Mouse (Mus musculus): Measurements from ENCODE around the gene Ubash3b. TPM values are rescaled to one million over a fixed set of nuclear protein-coding genes. Genes with fewer than 3 reads are reported as not detected.

Gene Ubash3b
- polyA plus RNA-seq, 1 experiment from 2014 or later: 10.3 TPM

- Histone ChIP-seq H3K4me3 (ENCODE audit: inconsistent target) (no peak overlapping the region), H3K79me2 (ENCODE audit: inconsistent target) (peaks cover 33% of the 10 kb centered on the region; the same call in 1 of the 2 replicates), H3K36me3 (ENCODE audit: inconsistent target) (no peaks in the 10 kb centered on the region), H3K27ac (peak overlapping the region; percentile 32)
- WGBS (ENCODE audit: missing documents): 40% methylated on average over 11 of the region's 11 CpGs
Measured at GRCm38 (mm10) chr9:41051080-41051932, 110.2 kb downstream of the Ubash3b start.

- Histone ChIP-seq H3K4me3 (ENCODE audit: inconsistent target) (no peak overlapping the region), H3K79me2 (ENCODE audit: inconsistent target) (peaks cover 28% of the 10 kb centered on the region; the same call in 1 of the 2 replicates), H3K36me3 (ENCODE audit: inconsistent target) (no peaks in the 10 kb centered on the region), H3K27ac (peak overlapping the region; percentile 32)
- WGBS (ENCODE audit: missing documents): 93% methylated on average over 12 of the region's 12 CpGs
Measured at GRCm38 (mm10) chr9:41050331-41051079, 111.0 kb downstream of the Ubash3b start.

GRCm38 (mm10) chr9:41049282-41049681, 112.2 kb downstream of the Ubash3b start:
- 35% methylated on average over 7 of the region's 7 CpGs for WGBS (ENCODE audit: missing documents)
- H3K79me2 ChIP-seq (ENCODE audit: inconsistent target): peaks cover 16% of the 10 kb centered on the region; the same call in 1 of the 2 replicates
- no peaks in the 10 kb centered on the region for H3K36me3 ChIP-seq (ENCODE audit: inconsistent target)
- no peak overlapping the region for H3K4me3 ChIP-seq (ENCODE audit: inconsistent target)
- H3K27ac ChIP-seq: peak overlapping the region; percentile 35

- Histone ChIP-seq H3K27ac (peak overlapping the region; percentile 35), H3K4me3 (ENCODE audit: inconsistent target) (no peak overlapping the region), H3K36me3 (ENCODE audit: inconsistent target) (no peaks in the 10 kb centered on the region), H3K79me2 (ENCODE audit: inconsistent target) (peaks cover 11% of the 10 kb centered on the region; the same call in 1 of the 2 replicates)
- WGBS (ENCODE audit: missing documents): 41% methylated on average over 3 of the region's 3 CpGs
Measured at GRCm38 (mm10) chr9:41048820-41049219, 112.7 kb downstream of the Ubash3b start.

GRCm38 (mm10) chr9:41048216-41048615, 113.3 kb downstream of the Ubash3b start:
- Histone ChIP-seq H3K36me3 (ENCODE audit: inconsistent target) (no peaks in the 10 kb centered on the region), H3K4me3 (ENCODE audit: inconsistent target) (no peak overlapping the region), H3K27ac (peak overlapping the region; percentile 8; the same call in 1 of the 2 replicates), H3K79me2 (ENCODE audit: inconsistent target) (peaks cover 7% of the 10 kb centered on the region; the same call in 1 of the 2 replicates)
- 95% methylated on average over 7 of the region's 7 CpGs for WGBS (ENCODE audit: missing documents)

- H3K79me2 ChIP-seq (ENCODE audit: inconsistent target): peaks cover 1% of the 10 kb centered on the region; the same call in 1 of the 2 replicates
- peaks cover 3% of the 10 kb centered on the region; the same call in 1 of the 2 replicates for H3K36me3 ChIP-seq (ENCODE audit: inconsistent target)
- WGBS (ENCODE audit: missing documents): 97% methylated on average over 2 of the region's 2 CpGs
- no peak overlapping the region for H3K27ac ChIP-seq
- no peak overlapping the region for H3K4me3 ChIP-seq (ENCODE audit: inconsistent target)
Measured at GRCm38 (mm10) chr9:41047654-41048053, 113.8 kb downstream of the Ubash3b start.

GRCm38 (mm10) chr9:41044626-41045025, 116.9 kb downstream of the Ubash3b start:
- no peaks in the 10 kb centered on the region for H3K79me2 ChIP-seq (ENCODE audit: inconsistent target)
- 33% methylated on average over 3 of the region's 3 CpGs for WGBS (ENCODE audit: missing documents)
- H3K36me3 ChIP-seq (ENCODE audit: inconsistent target): peaks cover 28% of the 10 kb centered on the region; the same call in 1 of the 2 replicates
- H3K27ac ChIP-seq: no peak overlapping the region
- H3K4me3 ChIP-seq (ENCODE audit: inconsistent target): no peak overlapping the region

GRCm38 (mm10) chr9:41043641-41044040, 117.9 kb downstream of the Ubash3b start:
- no peak overlapping the region for H3K4me3 ChIP-seq (ENCODE audit: inconsistent target)
- H3K27ac ChIP-seq: no peak overlapping the region
- WGBS (ENCODE audit: missing documents): 99% methylated on average over 5 of the region's 5 CpGs
- H3K36me3 ChIP-seq (ENCODE audit: inconsistent target): peaks cover 28% of the 10 kb centered on the region; the same call in 1 of the 2 replicates
- H3K79me2 ChIP-seq (ENCODE audit: inconsistent target): no peaks in the 10 kb centered on the region

- Histone ChIP-seq H3K27ac (no peak overlapping the region), H3K36me3 (ENCODE audit: inconsistent target) (peaks cover 42% of the 10 kb centered on the region; the same call in 1 of the 2 replicates), H3K4me3 (ENCODE audit: inconsistent target) (no peak overlapping the region), H3K79me2 (ENCODE audit: inconsistent target) (no peaks in the 10 kb centered on the region)
- WGBS (ENCODE audit: missing documents): 100% methylated on average over 3 of the region's 3 CpGs
Measured at GRCm38 (mm10) chr9:41041404-41041803, 120.1 kb downstream of the Ubash3b start.

GRCm38 (mm10) chr9:41038150-41038664, 123.3 kb downstream of the Ubash3b start:
- WGBS (ENCODE audit: missing documents): 95% methylated on average over 9 of the region's 9 CpGs
- Histone ChIP-seq H3K36me3 (ENCODE audit: inconsistent target) (peaks cover 58% of the 10 kb centered on the region; the same call in 1 of the 2 replicates), H3K79me2 (ENCODE audit: inconsistent target) (no peaks in the 10 kb centered on the region), H3K4me3 (ENCODE audit: inconsistent target) (no peak overlapping the region), H3K27ac (no peak overlapping the region)

- 97% methylated on average over 18 of the region's 18 CpGs for WGBS (ENCODE audit: missing documents)
- Histone ChIP-seq H3K27ac (no peak overlapping the region), H3K36me3 (ENCODE audit: inconsistent target) (peaks cover 47% of the 10 kb centered on the region)
Measured at GRCm38 (mm10) chr9:41031590-41032489, 129.7 kb downstream of the Ubash3b start.

GRCm38 (mm10) chr9:41029827-41030226, 131.7 kb downstream of the Ubash3b start:
- Histone ChIP-seq H3K4me3 (ENCODE audit: inconsistent target) (no peak overlapping the region), H3K79me2 (ENCODE audit: inconsistent target) (no peaks in the 10 kb centered on the region), H3K36me3 (ENCODE audit: inconsistent target) (peaks cover 50% of the 10 kb centered on the region), H3K27ac (no peak overlapping the region)
- WGBS (ENCODE audit: missing documents): 89% methylated on average over 6 of the region's 6 CpGs

More at GRCm38 (mm10) chr9:41031590-41032489, 129.7 kb downstream of the Ubash3b start:
- H3K79me2 ChIP-seq (ENCODE audit: inconsistent target): no peaks in the 10 kb centered on the region
- no peak overlapping the region for H3K4me3 ChIP-seq (ENCODE audit: inconsistent target)

- peaks cover 51% of the 10 kb centered on the region for H3K36me3 ChIP-seq (ENCODE audit: inconsistent target)
- WGBS (ENCODE audit: missing documents): 59% methylated on average over 5 of the region's 5 CpGs
Measured at GRCm38 (mm10) chr9:41028470-41028869, 133.0 kb downstream of the Ubash3b start.

More at GRCm38 (mm10) chr9:41028470-41028869, 133.0 kb downstream of the Ubash3b start:
- H3K27ac ChIP-seq: no peak overlapping the region
- no peaks in the 10 kb centered on the region for H3K79me2 ChIP-seq (ENCODE audit: inconsistent target)
- H3K4me3 ChIP-seq (ENCODE audit: inconsistent target): no peak overlapping the region

Measured in macrophage (primary cell).